Mouse (Mus musculus): ENCODE measurements at regions not wholly inside any gene's neighbourhood (a gene's known extent, or its start where the extent isn't known, plus 50 kb on each side); places are given as distances from the start of the nearest gene placed in this dataset.
A peak's percentile ranks its signal among the peaks of the same experiment; 100 is the strongest.

- no peaks in the 10 kb centered on the region for H3K27me3 ChIP-seq (ENCODE audit: low read depth, poor library complexity, severe bottlenecking)
- H3K27ac ChIP-seq = no peak overlapping the region
- H3K4me1 ChIP-seq = peaks cover 8% of the 10 kb centered on the region; the same call in 1 of the 2 replicates
- no peak for DNase-seq (ENCODE audit: low spot score)
- 97% methylated on average over 3 of the region's 3 CpGs for WGBS
- no peaks in the 10 kb centered on the region for H3K9me3 ChIP-seq (replicated peaks)
- no peaks in the 10 kb centered on the region for H3K36me3 ChIP-seq
- no peak overlapping the region for H3K4me3 ChIP-seq
These were observed 86.2 kb upstream of the Kl start for GRCm38 (mm10) chr5:150866198-150866597.

GRCm38 (mm10) chr5:150869954-150870353, 82.5 kb upstream of the Kl start:
- Histone ChIP-seq H3K36me3 (no peaks in the 10 kb centered on the region), H3K27me3 (ENCODE audit: low read depth, poor library complexity, severe bottlenecking) (no peaks in the 10 kb centered on the region), H3K4me1 (peaks cover 10% of the 10 kb centered on the region; the same call in 1 of the 2 replicates), H3K9me3 (replicated peaks) (no peaks in the 10 kb centered on the region), H3K27ac (no peak overlapping the region), H3K4me3 (no peak overlapping the region)
- 86% methylated on average over 4 of the region's 4 CpGs for WGBS
- DNase-seq (ENCODE audit: low spot score) = no peak

GRCm38 (mm10) chr5:150878805-150879204, 73.6 kb upstream of the Kl start:
- 48% methylated on average over 4 of the region's 4 CpGs for WGBS
- H3K9me3 ChIP-seq (replicated peaks) = 0 out of 2 replicates have a peak, but pooled peaks cover 3% of the 10 kb centered on the region
- peak; percentile 50 for DNase-seq (ENCODE audit: low spot score)
- H3K4me1 ChIP-seq = peaks cover 26% of the 10 kb centered on the region
- no peaks in the 10 kb centered on the region for H3K27me3 ChIP-seq (ENCODE audit: low read depth, poor library complexity, severe bottlenecking)
- no peak overlapping the region for H3K4me3 ChIP-seq
- peak overlapping the region; percentile 68 for H3K27ac ChIP-seq
- peaks cover 3% of the 10 kb centered on the region; the same call in 1 of the 2 replicates for H3K36me3 ChIP-seq

DNA sequence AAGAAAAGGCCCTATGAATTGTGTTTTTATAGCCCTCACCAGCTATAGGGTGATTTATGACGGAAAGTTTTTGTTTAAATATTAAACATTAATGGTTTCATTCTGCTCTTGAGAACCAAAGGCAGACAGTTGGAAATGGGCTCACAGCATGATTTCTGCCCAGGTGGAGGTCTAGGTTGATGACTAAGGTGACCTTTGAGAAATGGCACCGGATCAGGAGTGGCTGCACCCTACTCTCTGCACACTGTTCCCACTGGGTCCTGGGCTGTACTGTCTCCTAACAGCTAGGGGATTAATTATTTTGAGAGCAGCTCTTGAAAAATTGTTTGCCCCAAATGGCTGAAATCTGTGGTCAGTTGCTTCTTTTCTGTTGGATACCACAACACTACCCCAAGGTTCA, 68.7 kb upstream of the Kl start:
- H3K36me3 ChIP-seq = no peaks in the 10 kb centered on the region
- no peak overlapping the region for H3K27ac ChIP-seq
- no peak for DNase-seq (ENCODE audit: low spot score)
- peaks cover 20% of the 10 kb centered on the region for H3K4me1 ChIP-seq
- no peaks in the 10 kb centered on the region for H3K27me3 ChIP-seq (ENCODE audit: low read depth, poor library complexity, severe bottlenecking)
- whole genome bisulfite sequencing = 90% methylated on average over 2 of the region's 2 CpGs
- H3K4me3 ChIP-seq = no peak overlapping the region
- no peaks in the 10 kb centered on the region for H3K9me3 ChIP-seq (replicated peaks)

DNA sequence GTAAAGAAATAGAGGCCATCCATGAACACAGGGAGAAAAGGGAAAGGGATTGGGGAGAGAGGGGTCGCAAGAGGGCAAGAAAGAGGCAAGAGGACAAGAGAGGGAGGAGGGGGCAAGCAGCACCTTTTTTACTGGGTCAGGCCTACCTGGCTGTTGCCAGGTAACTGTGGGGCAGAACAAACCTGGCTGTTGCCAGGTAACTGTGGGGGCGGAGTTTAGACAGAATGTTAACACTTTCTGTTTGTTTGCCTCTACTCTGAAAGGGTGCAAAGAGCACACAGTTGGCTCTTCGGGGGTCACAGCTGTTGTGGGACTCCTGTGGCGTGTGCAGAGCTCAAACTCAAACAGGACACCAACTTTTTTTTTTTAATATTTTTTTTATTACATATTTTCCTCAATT, 62.3 kb upstream of the Kl start:
- DNase-seq (ENCODE audit: low spot score) = no peak
- H3K27me3 ChIP-seq (ENCODE audit: low read depth, poor library complexity, severe bottlenecking) = no peaks in the 10 kb centered on the region
- WGBS = 79% methylated on average over 4 of the region's 4 CpGs
- H3K27ac ChIP-seq = no peak overlapping the region
- no peaks in the 10 kb centered on the region for H3K9me3 ChIP-seq (replicated peaks)
- H3K4me1 ChIP-seq = peaks cover 35% of the 10 kb centered on the region
- no peak overlapping the region for H3K4me3 ChIP-seq
- no peaks in the 10 kb centered on the region for H3K36me3 ChIP-seq

DNA sequence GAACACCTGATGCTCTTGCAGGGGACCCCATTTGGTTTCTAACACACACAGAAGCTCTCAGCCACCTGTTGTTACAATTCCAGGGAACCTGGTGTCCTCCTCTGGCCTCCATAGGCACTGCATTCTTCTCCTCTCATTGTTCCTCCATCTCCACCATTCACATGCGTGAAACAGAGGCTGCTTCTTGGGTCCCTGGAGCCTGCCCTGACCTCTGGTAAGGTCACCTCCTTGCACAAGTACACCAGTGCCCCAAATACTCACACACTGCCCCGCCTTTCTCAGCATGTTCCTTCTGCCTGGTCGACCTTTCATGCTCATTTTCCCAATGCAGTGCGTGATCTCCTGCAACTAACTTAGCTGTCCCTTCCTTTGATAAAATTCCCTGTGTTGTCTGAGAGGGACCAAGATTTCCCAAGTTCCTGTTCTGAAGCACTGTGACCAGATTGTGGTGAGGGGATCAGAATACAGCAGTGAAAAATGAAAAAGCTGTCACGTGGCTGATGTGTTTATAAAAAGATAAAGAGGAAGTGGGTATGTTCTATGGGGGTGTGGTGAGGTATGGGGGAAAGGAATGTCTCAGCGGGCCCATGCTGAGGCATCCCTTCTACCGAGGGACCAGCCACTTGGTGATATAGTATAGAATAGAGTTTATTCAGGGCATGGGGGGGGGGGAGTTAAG, 61.0 kb upstream of the Kl start:
- no peaks in the 10 kb centered on the region for H3K9me3 ChIP-seq (replicated peaks)
- no peaks in the 10 kb centered on the region for H3K36me3 ChIP-seq
- H3K4me1 ChIP-seq = peaks cover 45% of the 10 kb centered on the region
- 78% methylated on average over 7 of the region's 7 CpGs for WGBS
- no peak overlapping the region for H3K4me3 ChIP-seq
- H3K27me3 ChIP-seq (ENCODE audit: low read depth, poor library complexity, severe bottlenecking) = no peaks in the 10 kb centered on the region
- H3K27ac ChIP-seq = no peak overlapping the region
- DNase-seq (ENCODE audit: low spot score) = no peak

GRCm38 (mm10) chr5:150894049-150894738, 58.2 kb upstream of the Kl start:
- 0 out of 2 replicates have a peak overlapping the region, but pooled peaks have one; percentile 7 for H3K27ac ChIP-seq
- H3K27me3 ChIP-seq (ENCODE audit: low read depth, poor library complexity, severe bottlenecking) = no peaks in the 10 kb centered on the region
- peaks cover 45% of the 10 kb centered on the region for H3K4me1 ChIP-seq
- H3K4me3 ChIP-seq = no peak overlapping the region
- H3K9me3 ChIP-seq (replicated peaks) = no peaks in the 10 kb centered on the region
- WGBS = 10% methylated on average over 3 of the region's 3 CpGs
- DNase-seq (ENCODE audit: low spot score) = no peak
- H3K36me3 ChIP-seq = no peaks in the 10 kb centered on the region

DNA sequence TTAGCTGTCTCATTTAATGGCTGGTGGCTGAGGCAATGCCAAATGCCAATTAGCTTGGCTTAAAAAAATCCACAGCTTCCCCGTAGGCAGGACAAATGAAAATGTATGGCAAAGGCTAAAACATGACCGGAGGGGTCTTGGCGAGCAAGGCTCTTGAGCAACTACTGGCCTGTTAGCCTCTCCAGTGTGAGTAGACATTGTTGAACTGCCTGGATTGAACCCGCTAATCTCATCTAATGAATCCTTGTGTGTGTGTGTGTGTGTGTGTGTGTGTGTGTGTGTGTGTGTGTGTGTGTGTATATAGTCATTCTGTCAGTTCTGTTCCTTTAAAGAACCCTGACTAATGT, 57.7 kb upstream of the Kl start:
- H3K4me1 ChIP-seq = peaks cover 45% of the 10 kb centered on the region
- no peaks in the 10 kb centered on the region for H3K36me3 ChIP-seq
- no peaks in the 10 kb centered on the region for H3K9me3 ChIP-seq (replicated peaks)
- no peaks in the 10 kb centered on the region for H3K27me3 ChIP-seq (ENCODE audit: low read depth, poor library complexity, severe bottlenecking)
- DNase-seq (ENCODE audit: low spot score) = no peak
- H3K27ac ChIP-seq = 0 out of 2 replicates have a peak overlapping the region, but pooled peaks have one; percentile 7
- 53% methylated on average over 4 of the region's 4 CpGs for WGBS
- H3K4me3 ChIP-seq = no peak overlapping the region

DNA sequence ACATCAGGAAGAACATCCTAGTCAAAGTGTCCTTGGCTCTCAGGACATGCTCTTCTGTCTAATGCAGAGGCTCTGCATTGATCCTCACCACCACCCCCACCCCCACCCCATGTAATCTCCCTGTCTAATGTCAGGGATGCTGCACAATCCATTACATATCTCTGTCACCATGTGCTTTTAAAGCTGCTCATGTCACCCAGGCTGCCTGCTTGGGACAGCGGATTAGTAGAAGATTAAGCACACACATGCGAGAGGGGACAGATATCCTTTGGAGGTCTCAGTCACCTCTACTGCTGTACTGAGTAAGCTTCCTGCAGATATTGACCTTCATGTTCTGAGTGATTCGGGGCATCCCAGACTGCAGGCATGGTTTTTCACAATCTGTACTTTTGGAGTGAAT, 50.7 kb upstream of the Kl start:
- Histone ChIP-seq H3K4me1 (0 out of 2 replicates have a peak, but pooled peaks cover 4% of the 10 kb centered on the region), H3K27ac (no peak overlapping the region), H3K36me3 (no peaks in the 10 kb centered on the region), H3K9me3 (replicated peaks) (no peaks in the 10 kb centered on the region), H3K27me3 (ENCODE audit: low read depth, poor library complexity, severe bottlenecking) (no peaks in the 10 kb centered on the region), H3K4me3 (no peak overlapping the region)
- 90% methylated on average over 3 of the region's 3 CpGs for WGBS
- no peak for DNase-seq (ENCODE audit: low spot score)

Measured in limb, embryonic 10.5 days (tissue).